Mouse (Mus musculus) MEL (cell line): ENCODE results near the gene Slc24a4. TPM values are rescaled to one million over a fixed set of nuclear protein-coding genes. Genes with fewer than 3 reads are reported as not detected.

ENCODE experiments used
- DNase-seq: peaks from one replicate; pipeline ENCODE4 v3.0.0; 2011; ENCODE audit warnings: low read depth, low spot score
- H3K27ac ChIP-seq: 2 replicates; pipeline ENCODE4 v1.5.1; 2012; ENCODE audit warnings: low read depth, mild to moderate bottlenecking, control low read depth, low read length, moderate library complexity; ENCODE audit not compliant: control insufficient read depth
- H3K27me3 ChIP-seq, 2 experiments: fragments of 150-350 bp in 1 of 2; sonication (generic) in 1 of 2; 2 replicates each; pipeline ENCODE4 v1.6.1; 2012; ENCODE audit warnings: low read length in 2 of 2, mild to moderate bottlenecking in 2 of 2, improper control_type of control experiment in 1 of 2, moderate library complexity in 1 of 2; ENCODE audit not compliant: insufficient read depth in 2 of 2, control insufficient read depth in 1 of 2
- H3K36me3 ChIP-seq, 2 experiments: 2 replicates each; pipeline ENCODE4 v1.6.1; 2012 to 2014; ENCODE audit warnings: low read length in 2 of 2, improper control_type of control experiment in 1 of 2, inconsistent platforms in 1 of 2, mild to moderate bottlenecking in 1 of 2; ENCODE audit not compliant: insufficient read depth in 2 of 2, control insufficient read depth in 1 of 2
- H3K4me1 ChIP-seq, 2 experiments: fragments of 150-350 bp in 1 of 2; sonication (generic) in 1 of 2; 2 replicates each; pipeline ENCODE4 v1.6.1; 2012; ENCODE audit warnings: low read length in 2 of 2, improper control_type of control experiment in 1 of 2, mild to moderate bottlenecking in 1 of 2; ENCODE audit not compliant: insufficient read depth in 2 of 2, control insufficient read depth in 1 of 2
- H3K4me3 ChIP-seq, 2 experiments: fragments of 150-350 bp in 1 of 2; sonication (generic) in 1 of 2; 2 replicates each; pipeline ENCODE4 v1.5.1; 2012; ENCODE audit warnings: low read depth in 2 of 2, low read length in 2 of 2, mild to moderate bottlenecking in 2 of 2, moderate library complexity in 2 of 2, control low read depth in 1 of 2, improper control_type of control experiment in 1 of 2; ENCODE audit not compliant: control insufficient read depth in 1 of 2, insufficient read depth in 1 of 2
- H3K79me2 ChIP-seq: 2 replicates; pipeline ENCODE4 v1.6.1; 2012; ENCODE audit warnings: mild to moderate bottlenecking, low read length, moderate library complexity; ENCODE audit not compliant: control insufficient read depth, poor library complexity, insufficient read depth
- H3K9ac ChIP-seq: 2 replicates; pipeline ENCODE4 v1.6.1; 2012; ENCODE audit warnings: low read depth, mild to moderate bottlenecking, control low read depth, low read length, moderate library complexity; ENCODE audit not compliant: control insufficient read depth, poor library complexity, severe bottlenecking
- H3K9me3 ChIP-seq: fragments of 150-350 bp; sonication (generic); replicated peaks from 2 replicates; pipeline ENCODE4 v1.6.1; 2012; ENCODE audit warnings: mild to moderate bottlenecking, low read length, improper control_type of control experiment, moderate library complexity; ENCODE audit not compliant: insufficient read depth
- BHLHE40 ChIP-seq: IDR thresholded peaks from 2 replicates; pipeline ENCODE4 v1.6.1; 2012; ENCODE audit warnings: low read depth, mild to moderate bottlenecking, inconsistent platforms, low read length, improper control_type of control experiment, borderline replicate concordance
- CHD1 ChIP-seq: IDR thresholded peaks from 2 replicates; pipeline ENCODE4 v1.6.1; 2012; ENCODE audit warnings: low read depth, mild to moderate bottlenecking, inconsistent platforms, low read length, improper control_type of control experiment
- CHD2 ChIP-seq: IDR thresholded peaks from 2 replicates; pipeline ENCODE4 v1.6.1; 2011; ENCODE audit warnings: low read length, improper control_type of control experiment
- ELF1 ChIP-seq: IDR thresholded peaks from 2 replicates; pipeline ENCODE4 v1.6.1; 2014; ENCODE audit warnings: low read depth, mild to moderate bottlenecking, inconsistent platforms, low read length, improper control_type of control experiment, moderate library complexity
- GABPA ChIP-seq: IDR thresholded peaks from 2 replicates; pipeline ENCODE4 v1.6.1; 2012; ENCODE audit warnings: low read depth, mild to moderate bottlenecking, inconsistent platforms, low read length, improper control_type of control experiment, moderate library complexity
- GATA1 ChIP-seq: IDR thresholded peaks from 2 replicates; pipeline ENCODE4 v1.6.1; 2011; ENCODE audit warnings: low read depth, low read length, improper control_type of control experiment
- KAT2A ChIP-seq: conservative IDR thresholded peaks from 2 replicates; pipeline ENCODE4 v1.6.1; 2012; ENCODE audit warnings: low read depth, low read length, improper control_type of control experiment, inconsistent platforms
- MAFK ChIP-seq: IDR thresholded peaks from 2 replicates; pipeline ENCODE4 v1.6.1; 2011; ENCODE audit warnings: low read depth, mild to moderate bottlenecking, low read length, improper control_type of control experiment, borderline replicate concordance
- MAZ ChIP-seq: IDR thresholded peaks from 2 replicates; pipeline ENCODE4 v1.6.1; 2012; ENCODE audit warnings: low read depth, mild to moderate bottlenecking, inconsistent platforms, low read length, improper control_type of control experiment
- MXI1 ChIP-seq: IDR thresholded peaks from 2 replicates; pipeline ENCODE4 v1.6.1; 2011; ENCODE audit warnings: mild to moderate bottlenecking, low read depth, low read length, improper control_type of control experiment
- MYB ChIP-seq: IDR thresholded peaks from 2 replicates; pipeline ENCODE4 v1.6.1; 2011; ENCODE audit warnings: mild to moderate bottlenecking, low read depth, low read length, improper control_type of control experiment
- MYC ChIP-seq: IDR thresholded peaks from 2 replicates; pipeline ENCODE4 v1.6.1; 2011; ENCODE audit warnings: low read depth, mild to moderate bottlenecking, low read length, improper control_type of control experiment, moderate library complexity
- NELFE ChIP-seq: IDR thresholded peaks from 2 replicates; pipeline ENCODE4 v1.6.1; 2011; ENCODE audit warnings: low read depth, low read length, improper control_type of control experiment
- POLR2AphosphoS2 ChIP-seq: IDR thresholded peaks from 2 replicates; pipeline ENCODE4 v1.6.1; 2011; ENCODE audit warnings: low read length, improper control_type of control experiment
- POLR2AphosphoS5 ChIP-seq: IDR thresholded peaks from 2 replicates; pipeline ENCODE4 v1.6.1; 2012; ENCODE audit warnings: low read depth, borderline replicate concordance, mild to moderate bottlenecking, inconsistent platforms, low read length, moderate library complexity, mixed read lengths
- RCOR1 ChIP-seq: IDR thresholded peaks from 2 replicates; pipeline ENCODE4 v1.6.1; 2012; ENCODE audit warnings: low read depth, mild to moderate bottlenecking, inconsistent platforms, low read length, improper control_type of control experiment
- SMC3 ChIP-seq: IDR thresholded peaks from 2 replicates; pipeline ENCODE4 v1.6.1; 2011; ENCODE audit warnings: low read depth, low read length, improper control_type of control experiment
- TAL1 ChIP-seq: IDR thresholded peaks from 2 replicates; pipeline ENCODE4 v1.6.1; 2012; ENCODE audit warnings: mild to moderate bottlenecking, inconsistent platforms, low read length, moderate library complexity, mixed read lengths
- TCF12 ChIP-seq: IDR thresholded peaks from 2 replicates; pipeline ENCODE4 v1.6.1; 2014; ENCODE audit warnings: low read depth, mild to moderate bottlenecking, inconsistent platforms, low read length, improper control_type of control experiment, moderate library complexity
- UBTF ChIP-seq: IDR thresholded peaks from 2 replicates; pipeline ENCODE4 v1.6.1; 2012; ENCODE audit warnings: low read depth, mild to moderate bottlenecking, inconsistent platforms, low read length, improper control_type of control experiment, moderate library complexity, borderline replicate concordance; ENCODE audit not compliant: insufficient read depth
- USF1 ChIP-seq: IDR thresholded peaks from 2 replicates; pipeline ENCODE4 v1.6.1; 2014; ENCODE audit warnings: low read depth, mild to moderate bottlenecking, inconsistent platforms, low read length, improper control_type of control experiment, moderate library complexity
- USF2 ChIP-seq, 2 experiments: IDR thresholded peaks; 2 replicates each; pipeline ENCODE4 v1.6.1; 2011 to 2012; ENCODE audit warnings: improper control_type of control experiment in 2 of 2, low read length in 2 of 2, borderline replicate concordance in 1 of 2, inconsistent platforms in 1 of 2, low read depth in 1 of 2, mild to moderate bottlenecking in 1 of 2; ENCODE audit not compliant: insufficient read depth in 1 of 2
- ZKSCAN1 ChIP-seq: IDR thresholded peaks from 2 replicates; pipeline ENCODE4 v1.6.1; 2012; ENCODE audit warnings: low read depth, mild to moderate bottlenecking, inconsistent platforms, low read length, improper control_type of control experiment, moderate library complexity
- polyA plus RNA-seq, 2 experiments: library from polyadenylated mRNA; stranded (reverse) in 1 of 2; unstranded in 1 of 2; fragments of >175 nt in 1 of 2; fragments of >200 nt in 1 of 2; gene quantifications; 2 replicates each; pipeline versions ENCODE4 v1.2.1 to v1.2.4; 2012; ENCODE audit warnings: low replicate concordance in 2 of 2, low read depth in 1 of 2; ENCODE audit not compliant: insufficient read length in 2 of 2, insufficient read depth in 1 of 2, missing spikeins in 1 of 2
- total RNA-seq: library from RNA; depleted of rRNA; stranded (reverse); fragments of 300-350 nt; gene quantifications from 2 replicates; pipeline ENCODE4 v1.2.3, GENCODE M21; 2012

Slc24a4 gene
- total and polyA plus RNA-seq, 3 experiments, result not detected

DNA sequence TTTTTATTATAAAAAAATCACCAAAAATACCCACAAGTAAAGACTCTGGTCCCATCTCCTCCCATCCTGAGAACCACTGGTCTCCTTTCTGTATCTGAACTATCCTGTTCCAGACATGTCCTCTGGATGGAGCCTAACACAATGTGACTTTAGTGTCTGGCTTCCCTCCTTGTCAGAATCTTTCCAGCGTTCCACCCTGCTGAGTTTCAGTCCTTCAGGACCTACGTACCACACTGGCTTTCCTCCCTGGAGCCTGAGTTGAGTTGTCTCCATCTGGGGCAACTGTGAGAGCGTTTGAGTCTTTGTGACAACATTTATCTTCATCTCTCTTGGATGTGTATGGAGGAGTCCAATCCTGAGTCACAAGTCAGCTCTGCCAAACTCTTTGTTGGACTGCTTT lies 123.5 kb downstream of the Slc24a4 start:
- no peaks in the 10 kb centered on the region for H3K9me3 ChIP-seq
- no peak overlapping the region for H3K27ac ChIP-seq
- no peak overlapping the region for H3K4me3 ChIP-seq
- DNase-seq, result no peak
- H3K9ac ChIP-seq, result no peak overlapping the region
- no peaks in the 10 kb centered on the region for H3K79me2 ChIP-seq
- H3K36me3 ChIP-seq, result no peaks in the 10 kb centered on the region
- no peak for TF ChIP-seq POLR2AphosphoS5
- TF ChIP-seq TAL1, result no peak
- TF ChIP-seq RCOR1, result no peak
- no peak for TF ChIP-seq USF1
- TF ChIP-seq MYC, result no peak
- TF ChIP-seq GATA1, result no peak
- TF ChIP-seq MAZ, result no peak
- no peak for TF ChIP-seq ZKSCAN1
- TF ChIP-seq SMC3, result no peak
- TF ChIP-seq MAFK, result no peak
- TF ChIP-seq ELF1, result no peak
- TF ChIP-seq CHD1, result no peak
- no peak for TF ChIP-seq CHD2
- TF ChIP-seq MXI1, result no peak
- TF ChIP-seq GABPA, result no peak
- no peak for TF ChIP-seq MYB
- H3K4me1 ChIP-seq, result no peaks in the 10 kb centered on the region
- H3K27me3 ChIP-seq, result no peaks in the 10 kb centered on the region

DNA sequence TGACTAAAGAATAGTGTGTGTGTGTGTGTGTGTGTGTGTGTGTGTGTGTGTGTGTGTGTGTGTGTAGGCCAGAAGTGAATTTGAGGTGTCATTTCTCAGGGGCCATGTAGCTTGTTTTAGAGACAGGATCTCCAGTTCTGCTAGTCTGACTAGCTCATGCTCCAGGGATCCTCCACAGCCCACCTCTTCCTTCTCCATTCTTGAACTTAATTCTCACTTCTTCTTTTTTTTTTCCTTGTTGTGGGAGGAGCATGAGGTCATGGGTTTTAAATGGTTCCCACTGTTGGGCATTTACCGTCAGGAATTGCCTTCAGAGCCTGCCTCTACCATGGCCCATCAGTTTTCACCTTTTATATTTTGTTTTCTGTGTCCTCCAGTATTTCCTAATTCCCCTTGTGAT lies 124.0 kb downstream of the Slc24a4 start:
- no peak for DNase-seq
- no peaks in the 10 kb centered on the region for H3K79me2 ChIP-seq
- H3K9me3 ChIP-seq, result no peaks in the 10 kb centered on the region
- H3K36me3 ChIP-seq, result no peaks in the 10 kb centered on the region
- no peaks in the 10 kb centered on the region for H3K4me1 ChIP-seq
- no peaks in the 10 kb centered on the region for H3K27me3 ChIP-seq
- no peak for TF ChIP-seq POLR2AphosphoS2
- TF ChIP-seq MYC, result no peak
- no peak for TF ChIP-seq USF2 (IDR thresholded peaks at IDR 0.05; ENCODE audit: borderline replicate concordance in 1 of 2, insufficient read depth in 1 of 2, low read depth in 1 of 2, low read length in 2 of 2)
- TF ChIP-seq ELF1, result no peak
- no peak for TF ChIP-seq NELFE
- TF ChIP-seq TCF12, result no peak
- TF ChIP-seq USF1, result no peak
- TF ChIP-seq GABPA, result no peak
- no peak for TF ChIP-seq BHLHE40
- TF ChIP-seq UBTF, result no peak
- no peak for TF ChIP-seq GATA1
- no peak for TF ChIP-seq POLR2AphosphoS5
- no peak for TF ChIP-seq MYB
- TF ChIP-seq KAT2A, result no peak
- no peak overlapping the region for H3K4me3 ChIP-seq
- H3K9ac ChIP-seq, result no peak overlapping the region
- H3K27ac ChIP-seq, result no peak overlapping the region
